Mouse (Mus musculus): Measurements from ENCODE around the gene Cmtm5. TPM values are rescaled to one million over a fixed set of nuclear protein-coding genes. Genes with fewer than 3 reads are reported as not detected.

Gene Cmtm5
- polyA plus RNA-seq, 1 experiment, result 3.3 TPM

DNA sequence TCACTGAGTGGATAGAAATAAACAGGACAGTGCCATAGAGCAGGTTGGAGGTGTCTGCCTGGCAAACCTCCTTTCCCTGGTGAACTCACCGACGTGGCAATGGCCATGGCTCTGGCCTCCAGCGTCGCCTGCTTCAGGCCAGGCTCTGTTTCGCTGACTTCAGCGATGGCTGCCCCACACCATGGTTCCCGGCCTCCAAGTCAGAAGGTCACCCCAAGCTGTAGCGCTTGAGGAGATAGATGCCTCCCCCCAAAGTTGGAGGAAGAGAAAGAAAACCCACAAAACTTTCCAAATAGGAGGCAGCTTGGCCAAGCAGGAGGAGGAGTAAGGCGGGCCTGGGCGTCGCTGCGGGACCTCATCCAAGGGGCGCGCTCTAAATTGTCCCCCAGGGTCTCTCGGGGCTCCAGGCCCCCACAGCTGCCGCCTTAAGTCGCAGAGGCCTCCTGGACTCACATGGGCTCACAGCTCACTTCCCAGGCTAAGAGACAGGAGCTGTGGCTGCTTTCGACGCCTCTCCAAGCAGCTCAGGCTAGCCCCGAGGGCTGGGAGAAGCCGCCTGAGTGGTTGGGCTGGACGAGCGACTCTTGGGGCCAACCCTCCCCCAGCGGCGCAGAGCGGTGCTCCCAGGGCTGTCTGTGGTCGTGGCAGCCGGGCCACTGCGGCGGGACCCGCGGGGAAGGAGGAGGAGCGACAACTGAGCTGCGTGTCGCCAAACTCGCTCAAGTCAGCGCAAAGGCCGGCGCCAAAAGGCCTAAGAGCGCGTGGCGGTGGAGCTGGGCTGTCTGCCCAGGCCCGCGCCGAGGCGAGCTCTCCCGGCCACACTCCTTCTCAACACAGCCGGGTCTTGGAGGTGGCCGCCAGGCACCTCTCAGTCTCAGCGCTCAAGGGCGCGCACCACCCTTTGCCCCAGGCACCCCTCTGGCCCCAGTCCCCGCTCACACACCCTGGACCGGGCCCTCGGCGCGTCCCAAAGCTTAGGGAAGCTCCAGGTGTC, 10.4 kb upstream of the Cmtm5 start, which contains the start of gene Efs:
Efs (minus strand) TSS at position 778 of the 994 bp plus-strand sequence.
- Histone ChIP-seq H3K27ac (replicated peaks; ENCODE audit: low read depth, low read length) (peak within 1 kb of the TSS; percentile 48), H3K4me1 (ENCODE audit: control insufficient read depth, insufficient read depth, insufficient read length, low read length) (no peaks in the 10 kb centered on the region), H3K4me3 (ENCODE audit: insufficient read depth, low read depth, low read length) (peak within 1 kb of the TSS; percentile 57)

DNA sequence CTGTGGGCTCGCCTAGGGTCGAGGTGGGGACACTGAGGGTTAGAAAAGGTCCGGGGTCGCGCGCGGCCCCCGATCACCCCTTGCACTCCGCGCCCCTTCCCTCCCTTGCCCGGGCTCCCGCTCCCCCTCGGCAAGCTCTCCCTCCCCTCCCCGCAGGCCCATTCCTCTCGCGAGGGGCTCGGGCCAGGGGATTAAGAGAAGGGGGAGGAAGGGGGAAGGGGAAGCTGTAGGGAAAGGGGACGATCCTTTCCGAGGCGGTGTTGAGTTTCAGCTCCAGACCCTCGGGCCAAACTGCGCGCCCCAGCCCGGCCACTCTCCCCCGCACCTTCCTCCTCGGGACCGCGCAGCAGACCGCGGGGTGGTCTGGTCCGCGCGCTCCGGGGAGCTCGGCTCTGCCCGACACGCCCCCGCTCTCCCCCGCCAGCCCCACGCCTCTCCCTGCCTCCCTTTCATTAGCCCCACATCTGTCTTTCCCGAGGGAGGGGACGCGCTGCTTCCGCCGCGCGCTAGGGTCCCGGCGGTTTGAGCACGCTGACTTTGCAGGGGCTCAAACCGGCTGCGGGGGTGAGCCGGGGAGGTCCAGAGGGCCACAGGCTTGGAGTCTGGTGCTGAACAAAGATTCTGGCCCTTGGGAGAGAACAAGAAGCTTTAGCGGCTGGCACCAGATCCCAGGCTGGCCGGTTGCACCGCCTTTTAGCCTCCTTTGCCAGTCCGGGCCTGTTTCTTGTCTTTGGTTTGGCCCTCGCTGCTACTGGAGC, 9.5 kb upstream of the Cmtm5 start:
- H3K27ac ChIP-seq (replicated peaks; ENCODE audit: low read depth, low read length), result 0 out of 2 replicates have a peak overlapping the region, but pooled peaks have one; percentile 12
- H3K4me1 ChIP-seq (ENCODE audit: control insufficient read depth, insufficient read depth, insufficient read length, low read length), result no peaks in the 10 kb centered on the region
- peak overlapping the region; percentile 57 for H3K4me3 ChIP-seq (ENCODE audit: insufficient read depth, low read depth, low read length)

- Histone ChIP-seq H3K4me3 (ENCODE audit: insufficient read depth, low read depth, low read length) (no peak overlapping the region), H3K27ac (replicated peaks; ENCODE audit: low read depth, low read length) (no peak overlapping the region)
Measured at GRCm38 (mm10) chr14:54927296-54927695, 8.8 kb upstream of the Cmtm5 start.

DNA sequence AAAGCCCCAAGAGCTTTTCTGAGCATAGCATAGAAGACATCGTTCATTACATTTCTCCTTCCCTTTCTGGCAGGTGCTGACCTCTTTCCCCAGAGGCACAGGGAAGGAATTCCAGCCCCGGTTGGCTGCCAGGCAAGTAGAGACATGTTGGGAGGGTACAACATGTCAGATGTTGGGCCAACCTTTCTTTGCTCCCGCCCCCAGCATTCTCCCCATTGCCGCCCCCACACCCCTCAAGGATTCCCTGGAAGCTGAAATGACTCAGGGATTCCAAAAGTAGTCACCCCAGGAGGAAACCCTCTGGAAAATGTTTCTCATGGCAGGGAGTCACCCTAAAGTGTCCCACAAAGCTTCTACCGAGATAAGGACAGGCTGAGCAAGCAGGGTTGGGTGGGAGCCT, 6.3 kb upstream of the Cmtm5 start:
- H3K4me1 ChIP-seq (ENCODE audit: control insufficient read depth, insufficient read depth, insufficient read length, low read length), result no peaks in the 10 kb centered on the region
- no peak overlapping the region for H3K4me3 ChIP-seq (ENCODE audit: insufficient read depth, low read depth, low read length)
- no peak overlapping the region for H3K27ac ChIP-seq (replicated peaks; ENCODE audit: low read depth, low read length)

More at GRCm38 (mm10) chr14:54927296-54927695, 8.8 kb upstream of the Cmtm5 start:
- no peaks in the 10 kb centered on the region for H3K4me1 ChIP-seq (ENCODE audit: control insufficient read depth, insufficient read depth, insufficient read length, low read length)

- H3K27ac ChIP-seq (replicated peaks; ENCODE audit: low read depth, low read length), result no peak overlapping the region
- H3K4me3 ChIP-seq (ENCODE audit: insufficient read depth, low read depth, low read length), result no peak overlapping the region
- H3K4me1 ChIP-seq (ENCODE audit: control insufficient read depth, insufficient read depth, insufficient read length, low read length), result no peaks in the 10 kb centered on the region
Measured at GRCm38 (mm10) chr14:54930431-54930830, 5.6 kb upstream of the Cmtm5 start.

- Histone ChIP-seq H3K27ac (replicated peaks; ENCODE audit: low read depth, low read length) (no peak within 1 kb of the TSS), H3K4me1 (ENCODE audit: control insufficient read depth, insufficient read depth, insufficient read length, low read length) (no peaks in the 10 kb centered on the region), H3K4me3 (ENCODE audit: insufficient read depth, low read depth, low read length) (no peak within 1 kb of the TSS)
Measured at GRCm38 (mm10) chr14:54932645-54933150, 3.4 kb upstream of the Cmtm5 start, which contains the start of gene Il25. Il25 (plus strand) TSS chr14:54932695.

DNA sequence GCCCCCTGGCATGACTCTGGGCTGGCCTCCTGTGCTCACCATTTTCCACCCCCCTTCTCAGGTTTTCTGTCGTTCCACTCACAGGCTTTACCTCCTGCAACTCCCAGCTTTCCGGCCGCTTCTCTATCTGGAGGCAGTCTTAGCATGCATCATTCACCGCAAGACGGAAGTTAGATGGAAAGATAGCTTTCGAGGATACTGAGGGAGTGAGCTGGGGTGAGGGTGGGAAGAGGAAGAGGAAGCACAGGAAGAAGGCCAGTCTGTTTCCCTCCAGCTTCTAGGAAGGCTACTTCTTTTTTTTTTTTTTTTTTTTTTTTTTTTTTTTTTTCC, 735 bp downstream of the Cmtm5 start:
- no peak overlapping the region for H3K27ac ChIP-seq (replicated peaks; ENCODE audit: low read depth, low read length)

GRCm38 (mm10) chr14:54937361-54938182, 1.5 kb downstream of the Cmtm5 start:
- no peaks in the 10 kb centered on the region for H3K4me1 ChIP-seq (ENCODE audit: control insufficient read depth, insufficient read depth, insufficient read length, low read length)
- no peak overlapping the region for H3K27ac ChIP-seq (replicated peaks; ENCODE audit: low read depth, low read length)
- no peak overlapping the region for H3K4me3 ChIP-seq (ENCODE audit: insufficient read depth, low read depth, low read length)

More for the DNA sequence above, 735 bp downstream of the Cmtm5 start:
- no peaks in the 10 kb centered on the region for H3K4me1 ChIP-seq (ENCODE audit: control insufficient read depth, insufficient read depth, insufficient read length, low read length)
- H3K4me3 ChIP-seq (ENCODE audit: insufficient read depth, low read depth, low read length), result no peak overlapping the region

- no peaks in the 10 kb centered on the region for H3K4me1 ChIP-seq (ENCODE audit: control insufficient read depth, insufficient read depth, insufficient read length, low read length)
- H3K27ac ChIP-seq (replicated peaks; ENCODE audit: low read depth, low read length), result no peak overlapping the region
- H3K4me3 ChIP-seq (ENCODE audit: insufficient read depth, low read depth, low read length), result no peak overlapping the region
Measured at GRCm38 (mm10) chr14:54938431-54939219, 2.6 kb downstream of the Cmtm5 start.

- no peak overlapping the region for H3K4me3 ChIP-seq (ENCODE audit: insufficient read depth, low read depth, low read length)
- no peak overlapping the region for H3K27ac ChIP-seq (replicated peaks; ENCODE audit: low read depth, low read length)
Measured at GRCm38 (mm10) chr14:54939434-54940175, 3.5 kb downstream of the Cmtm5 start.

DNA sequence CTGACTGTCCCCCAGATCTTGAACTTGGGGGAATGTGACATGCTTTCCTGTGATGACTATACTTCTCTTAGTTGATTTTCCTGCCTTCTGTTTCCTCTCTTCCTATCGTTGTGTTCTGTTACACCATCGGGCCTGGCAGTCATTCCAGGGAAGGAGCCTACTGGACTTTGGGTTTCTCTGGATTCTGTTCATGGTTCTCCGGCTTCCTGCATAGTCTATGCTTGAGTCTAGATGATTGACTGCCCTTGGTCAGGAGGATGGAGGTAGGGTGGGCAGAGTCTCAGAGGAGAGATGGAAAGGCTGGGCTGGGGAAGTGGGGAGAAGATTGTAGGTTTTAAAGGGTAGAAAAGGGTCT, 4.1 kb downstream of the Cmtm5 start:
- no peak overlapping the region for H3K27ac ChIP-seq (replicated peaks; ENCODE audit: low read depth, low read length)
- H3K4me3 ChIP-seq (ENCODE audit: insufficient read depth, low read depth, low read length), result no peak overlapping the region
- no peaks in the 10 kb centered on the region for H3K4me1 ChIP-seq (ENCODE audit: control insufficient read depth, insufficient read depth, insufficient read length, low read length)

More at GRCm38 (mm10) chr14:54939434-54940175, 3.5 kb downstream of the Cmtm5 start:
- no peaks in the 10 kb centered on the region for H3K4me1 ChIP-seq (ENCODE audit: control insufficient read depth, insufficient read depth, insufficient read length, low read length)

DNA sequence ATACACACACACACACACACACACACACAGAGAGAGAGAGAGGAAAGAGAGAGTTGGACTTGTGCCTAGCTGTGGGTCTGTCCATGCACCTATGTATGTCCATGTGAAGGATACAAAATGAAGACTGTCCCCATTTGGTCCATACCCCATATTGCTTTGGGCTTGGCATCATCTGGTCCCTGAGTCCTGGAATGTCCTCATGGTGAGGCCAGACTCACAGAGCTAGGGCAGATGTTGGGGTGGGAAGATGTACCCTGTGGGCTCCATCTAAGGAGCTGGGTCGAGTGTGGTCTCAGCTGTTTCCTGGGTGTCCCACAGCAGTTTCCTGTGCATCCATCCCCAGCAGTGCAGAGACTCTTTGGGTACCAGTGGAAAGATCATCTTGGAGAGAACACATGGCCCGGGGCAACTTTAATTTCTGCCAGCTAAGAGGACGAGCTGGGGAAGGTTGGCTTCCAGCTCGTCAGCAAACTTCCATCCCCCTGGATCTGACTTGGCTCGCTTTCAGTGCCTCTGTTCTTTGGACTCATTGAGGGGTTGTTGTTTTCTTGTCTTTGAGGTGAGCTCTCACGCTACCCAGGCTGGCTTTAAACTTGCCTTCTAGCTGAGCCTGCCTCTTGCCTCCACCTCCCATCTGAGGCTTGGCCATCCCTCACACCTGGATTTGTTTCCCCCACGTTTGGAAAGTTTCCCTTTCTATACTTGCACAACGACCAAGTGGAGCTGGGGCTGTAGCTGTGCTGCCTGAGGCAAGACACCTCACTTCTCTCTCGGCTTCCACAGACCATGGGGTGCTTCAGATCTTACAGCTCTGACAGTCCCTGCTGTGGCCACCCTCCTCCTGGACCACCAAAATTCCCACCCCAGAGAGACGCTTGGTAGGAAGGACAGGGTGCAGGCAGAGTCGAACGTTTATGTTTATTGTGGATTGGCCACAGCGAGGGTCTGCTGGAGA, 5.2 kb downstream of the Cmtm5 start:
- Histone ChIP-seq H3K4me3 (ENCODE audit: insufficient read depth, low read depth, low read length) (no peak overlapping the region), H3K4me1 (ENCODE audit: control insufficient read depth, insufficient read depth, insufficient read length, low read length) (no peaks in the 10 kb centered on the region), H3K27ac (replicated peaks; ENCODE audit: low read depth, low read length) (no peak overlapping the region)
